ENCODE assay signal across 10 mouse cellular contexts in genomic region chr17:28657936-28658335, GRCm38 (mm10). TPM values are rescaled to one million over a fixed set of nuclear protein-coding genes. Genes with fewer than 3 reads are reported as not detected.
A peak's percentile ranks its signal among the peaks of the same experiment; 100 is the strongest.
DNase-seq lines count a peak whose midpoint lies in the region; ATAC-seq and TF ChIP-seq lines count a peak whose summit lies in the region.
"Had no signal": no experiment of that assay in that cellular context is flagged by ENCODE, and none has a peak within 500 bp of the region (broad histone marks: within the 10 kb centered on the region; RNA-seq: fewer than 3 reads in every experiment).

No protein-coding gene starts in this region.

- H3K9ac ChIP-seq in kidney, embryonic 15.5 days, result no peak overlapping the region
- no peak overlapping the region for H3K9ac ChIP-seq in midbrain, postnatal 0 days (replicated peaks; ENCODE audit: low read length, poor library complexity, severe bottlenecking)
- H3K9ac ChIP-seq: embryonic facial prominence, embryonic 12.5 days had no signal

- intact Hi-C loops in left cerebral cortex, postnatal 36 days (cut with DNase I), result no loop called here

- no peak for TF ChIP-seq CTCF in G1E (IDR thresholded peaks at IDR 0.05; ENCODE audit: low read depth, low read length)
- no peak for TF ChIP-seq CTCF in midbrain, postnatal 0 days (IDR thresholded peaks at IDR 0.05)

- H3K27ac ChIP-seq in kidney, embryonic 15.5 days, result no peak overlapping the region
- peak overlapping the region; percentile 66; the same call in 1 of the 2 replicates for H3K27ac ChIP-seq in forebrain, embryonic 10.5 days
- no peak overlapping the region for H3K27ac ChIP-seq in midbrain, postnatal 0 days (ENCODE audit: low read depth, low read length)
- H3K27ac ChIP-seq: embryonic facial prominence, embryonic 12.5 days had no signal

- no peak overlapping the region for H3K4me3 ChIP-seq in kidney, embryonic 15.5 days (replicated peaks)
- H3K4me3 ChIP-seq in G1E (ENCODE audit: low read depth, low read length), result no peak overlapping the region
- H3K4me3 ChIP-seq in forebrain, embryonic 10.5 days, result no peak overlapping the region
- H3K4me3 ChIP-seq in midbrain, postnatal 0 days (ENCODE audit: low read depth, low read length), result no peak overlapping the region
- H3K4me3 ChIP-seq: embryonic facial prominence, embryonic 12.5 days had no signal

- no peak overlapping the region for H3K4me2 ChIP-seq in kidney, embryonic 15.5 days
- H3K4me2 ChIP-seq in midbrain, postnatal 0 days (ENCODE audit: low read depth, low read length, poor library complexity, severe bottlenecking), result no peak overlapping the region
- H3K4me2 ChIP-seq: embryonic facial prominence, embryonic 12.5 days had no signal

- no peak for ATAC-seq in kidney, embryonic 15.5 days (replicated peaks; ENCODE audit: low FRiP score)
- ATAC-seq in G1E (ENCODE audit: extremely low read depth, insufficient number of reproducible peaks, low FRiP score, poor library complexity, severe bottlenecking), result peak; percentile 28; the same call in 1 of the 2 replicates
- ATAC-seq in midbrain, postnatal 0 days (ENCODE audit: low FRiP score), result peak; percentile 74; the same call in 1 of the 2 replicates

- peak; percentile 15 to 22 for DNase-seq in kidney, postnatal 36 days
- DNase-seq in G1E (ENCODE audit: low spot score), result no peak
- no peak for DNase-seq in forebrain, embryonic 10.5 days (ENCODE audit: extremely low spot score, low spot score)
- peak; percentile 45 for DNase-seq in midbrain, postnatal 0 days (ENCODE audit: low spot score)
- DNase-seq in embryo, embryonic 10.5 days (ENCODE audit: low spot score), result no peak
- no peak for DNase-seq in heart, postnatal 4 days
- no peak for DNase-seq in left cerebral cortex, postnatal 36 days (ENCODE audit: low spot score in 2 of 2)

- no peaks in the 10 kb centered on the region for H3K27me3 ChIP-seq in kidney, embryonic 15.5 days
- peaks cover 16% of the 10 kb centered on the region for H3K27me3 ChIP-seq in G1E (ENCODE audit: insufficient read depth, low read length)
- H3K27me3 ChIP-seq in forebrain, embryonic 10.5 days (ENCODE audit: poor library complexity, severe bottlenecking), result no peaks in the 10 kb centered on the region
- no peaks in the 10 kb centered on the region for H3K27me3 ChIP-seq in midbrain, postnatal 0 days (ENCODE audit: insufficient read depth, low read length)
- H3K27me3 ChIP-seq: embryonic facial prominence, embryonic 12.5 days had no signal

- H3K4me1 ChIP-seq in kidney, embryonic 15.5 days, result peaks cover 10% of the 10 kb centered on the region; the same call in 1 of the 2 replicates
- peaks cover 3% of the 10 kb centered on the region for H3K4me1 ChIP-seq in G1E (ENCODE audit: insufficient read depth, low read depth, low read length)
- peaks cover 11% of the 10 kb centered on the region for H3K4me1 ChIP-seq in forebrain, embryonic 10.5 days
- no peaks in the 10 kb centered on the region; the same call in 1 of the 2 replicates for H3K4me1 ChIP-seq in midbrain, postnatal 0 days (ENCODE audit: insufficient read depth, low read length)

- WGBS in kidney, embryonic 15.5 days, result 45% methylated on average over 4 of the region's 4 CpGs
- 67% methylated on average over 4 of the region's 4 CpGs for WGBS in forebrain, embryonic 10.5 days
- 14% methylated on average over 4 of the region's 4 CpGs for WGBS in midbrain, postnatal 0 days

- no peaks in the 10 kb centered on the region for H3K9me3 ChIP-seq in kidney, embryonic 15.5 days (replicated peaks)
- H3K9me3 ChIP-seq in G1E (replicated peaks), result no peaks in the 10 kb centered on the region
- H3K9me3 ChIP-seq in forebrain, embryonic 10.5 days, result no peaks in the 10 kb centered on the region
- H3K9me3 ChIP-seq in midbrain, postnatal 0 days (ENCODE audit: low read length), result no peaks in the 10 kb centered on the region
- H3K9me3 ChIP-seq: embryonic facial prominence, embryonic 12.5 days had no signal

- H3K36me3 ChIP-seq in kidney, embryonic 15.5 days, result no peaks in the 10 kb centered on the region
- no peaks in the 10 kb centered on the region for H3K36me3 ChIP-seq in G1E (replicated peaks)
- H3K36me3 ChIP-seq in forebrain, embryonic 10.5 days (replicated peaks), result no peaks in the 10 kb centered on the region
- H3K36me3 ChIP-seq in midbrain, postnatal 0 days (ENCODE audit: insufficient read depth, low read length), result no peaks in the 10 kb centered on the region
- H3K36me3 ChIP-seq: embryonic facial prominence, embryonic 12.5 days had no signal

RNA-seq across cellular contexts. Expression of gene Slc26a8, which starts 32.1 kb away (rescaled TPM):
- polyA plus RNA-seq in kidney, embryonic 15.5 days (2015; fragmentation: Nextera tagmentation; extraction: Ambion mirVana), result 0.75 and 0.85 TPM in 2 replicates
- total RNA-seq in G1E (2014; fragmentation: Nextera tagmentation), result 2.5 and 3.2 TPM in 2 replicates
- 0.22 and 1.1 TPM in 2 replicates for total RNA-seq in G1E (2017)
- 0.10 and 0.24 TPM in 2 replicates for polyA plus RNA-seq in G1E (2012)
- 0.50 and 0.58 TPM in 2 replicates for polyA plus RNA-seq in forebrain, embryonic 10.5 days (2016; fragmentation: Nextera tagmentation; extraction: Ambion mirVana)
- total RNA-seq in midbrain, postnatal 0 days (2014; rRNA removed), result 1.1 and 4.4 TPM in 2 replicates
- 1.7 and 1.8 TPM in 2 replicates for polyA plus RNA-seq in midbrain, postnatal 0 days (2015; fragmentation: Nextera tagmentation; extraction: Ambion mirVana)
- 1 to 10 TPM in 1 of 2 experiments, under 1 TPM in 1; 0.68 to 1.5 TPM for total RNA-seq in heart, postnatal 4 days (2021)
- 10 to 100 TPM in 1 of 2 experiments, 1 to 10 TPM in 1; 6.9 to 10.8 TPM for total RNA-seq in left cerebral cortex, postnatal 36 days (2021)
- total RNA-seq: liver, adult 2 months had no signal

RNA-seq across cellular contexts. Expression of gene Mapk14, which starts 33.2 kb away (rescaled TPM):
- 43.6 and 47.3 TPM in 2 replicates for polyA plus RNA-seq in kidney, embryonic 15.5 days (2015; fragmentation: Nextera tagmentation; extraction: Ambion mirVana)
- total RNA-seq in G1E (2014; fragmentation: Nextera tagmentation), result 61.3 and 72.1 TPM in 2 replicates
- 67.4 and 73.2 TPM in 2 replicates for total RNA-seq in G1E (2017)
- polyA plus RNA-seq in G1E (2012), result 55.9 and 79.6 TPM in 2 replicates
- 41.2 and 42.2 TPM in 2 replicates for polyA plus RNA-seq in forebrain, embryonic 10.5 days (2016; fragmentation: Nextera tagmentation; extraction: Ambion mirVana)
- 40.5 and 43.4 TPM in 2 replicates for total RNA-seq in midbrain, postnatal 0 days (2014; rRNA removed)
- polyA plus RNA-seq in midbrain, postnatal 0 days (2015; fragmentation: Nextera tagmentation; extraction: Ambion mirVana), result 16.3 and 19.0 TPM in 2 replicates
- total RNA-seq in heart, postnatal 4 days (2021), result 10 to 100 TPM; 45.1 to 49.6 TPM
- total RNA-seq in left cerebral cortex, postnatal 36 days (2021), result 10 to 100 TPM; 86.6 to 86.8 TPM

RNA-seq across cellular contexts. Expression of gene Srpk1, which starts 35.4 kb away (rescaled TPM):
- polyA plus RNA-seq in kidney, embryonic 15.5 days (2015; fragmentation: Nextera tagmentation; extraction: Ambion mirVana), result 96.3 and 100 TPM in 2 replicates
- 158 and 193 TPM in 2 replicates for total RNA-seq in G1E (2014; fragmentation: Nextera tagmentation)
- 95.5 and 112 TPM in 2 replicates for total RNA-seq in G1E (2017)
- 81.6 and 95.9 TPM in 2 replicates for polyA plus RNA-seq in G1E (2012)
- polyA plus RNA-seq in forebrain, embryonic 10.5 days (2016; fragmentation: Nextera tagmentation; extraction: Ambion mirVana), result 128 and 135 TPM in 2 replicates
- total RNA-seq in midbrain, postnatal 0 days (2014; rRNA removed), result 58.1 and 67.5 TPM in 2 replicates
- polyA plus RNA-seq in midbrain, postnatal 0 days (2015; fragmentation: Nextera tagmentation; extraction: Ambion mirVana), result 73.3 and 80.7 TPM in 2 replicates
- total RNA-seq in heart, postnatal 4 days (2021), result 10 to 100 TPM; 54.3 to 55.2 TPM
- 100 to 1,000 TPM in 1 of 2 experiments, 10 to 100 TPM in 1; 90.2 to 106 TPM for total RNA-seq in left cerebral cortex, postnatal 36 days (2021)

Comparison
In these comparisons a context has a peak if more than half of its experiments do, and no peak if none do; other contexts are left out.
1. DNase-seq: peak in kidney, postnatal 36 days (2 of 2) and midbrain, postnatal 0 days (single experiment); none in G1E (single experiment), forebrain, embryonic 10.5 days (single experiment), embryo, embryonic 10.5 days (single experiment), heart, postnatal 4 days (single experiment) and left cerebral cortex, postnatal 36 days (0 of 2).